Mouse (Mus musculus): ENCODE data around the gene Zfp626. TPM values are rescaled to one million over a fixed set of nuclear protein-coding genes. Genes with fewer than 3 reads are reported as not detected.
"Not testable (repeated sequence)": the region's sequence is repeated elsewhere in the genome, so short reads cannot be mapped to it uniquely, and the experiment has no call there.

Gene Zfp626
- 3.0 and 3.2 TPM in 2 replicates for total RNA-seq (2012; rRNA removed)
- polyA plus RNA-seq (2012; ENCODE audit: insufficient read depth in 1 of 2, insufficient read length in 2 of 2, low read depth in 1 of 2, low replicate concordance in 2 of 2, missing spikeins in 1 of 2), result 1 to 10 TPM in 1 of 2 experiments, not detected in 1; 4.0 TPM

DNA sequence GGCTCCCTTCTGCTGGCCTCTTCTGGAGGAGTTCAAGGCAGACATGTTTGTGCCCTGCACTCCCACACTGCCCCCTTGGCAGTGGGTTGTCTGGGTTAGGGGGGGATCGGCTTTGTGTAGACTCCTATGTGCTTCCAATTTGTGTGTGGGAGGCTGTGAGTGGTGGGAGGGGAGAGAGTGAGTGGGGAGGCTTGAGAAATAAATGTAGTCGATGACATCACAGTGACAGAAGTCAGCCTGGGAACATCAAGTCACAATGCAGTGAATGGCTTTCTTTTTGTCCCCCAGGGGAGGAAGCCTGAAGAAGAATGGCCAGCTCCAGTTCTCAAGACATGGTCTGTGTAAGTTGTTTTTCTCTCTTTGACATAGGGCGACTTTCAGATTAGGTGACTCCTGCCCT is at the start of gene Zfp626:
Zfp626 (plus strand) TSS at position 301 of the 400 bp plus-strand sequence.
- not testable (repeated sequence) for H3K4me1 ChIP-seq (ENCODE audit: control insufficient read depth in 1 of 2, insufficient read depth in 2 of 2, low read length in 2 of 2); H3K27me3 ChIP-seq (ENCODE audit: control insufficient read depth in 1 of 2, insufficient read depth in 2 of 2, low read length in 2 of 2); H3K9ac ChIP-seq (ENCODE audit: control insufficient read depth, low read depth, low read length, poor library complexity, severe bottlenecking); H3K36me3 ChIP-seq (ENCODE audit: control insufficient read depth in 1 of 2, insufficient read depth in 2 of 2, low read length in 2 of 2); DNase-seq (ENCODE audit: low read depth, low spot score); H3K27ac ChIP-seq (ENCODE audit: control insufficient read depth, low read depth, low read length); H3K4me3 ChIP-seq (ENCODE audit: control insufficient read depth in 1 of 2, insufficient read depth in 1 of 2, low read depth in 2 of 2, low read length in 2 of 2); H3K9me3 ChIP-seq (replicated peaks; ENCODE audit: insufficient read depth, low read length)
- peaks cover 12% of the 10 kb centered on the region for H3K79me2 ChIP-seq (ENCODE audit: control insufficient read depth, insufficient read depth, low read length, poor library complexity)

DNA sequence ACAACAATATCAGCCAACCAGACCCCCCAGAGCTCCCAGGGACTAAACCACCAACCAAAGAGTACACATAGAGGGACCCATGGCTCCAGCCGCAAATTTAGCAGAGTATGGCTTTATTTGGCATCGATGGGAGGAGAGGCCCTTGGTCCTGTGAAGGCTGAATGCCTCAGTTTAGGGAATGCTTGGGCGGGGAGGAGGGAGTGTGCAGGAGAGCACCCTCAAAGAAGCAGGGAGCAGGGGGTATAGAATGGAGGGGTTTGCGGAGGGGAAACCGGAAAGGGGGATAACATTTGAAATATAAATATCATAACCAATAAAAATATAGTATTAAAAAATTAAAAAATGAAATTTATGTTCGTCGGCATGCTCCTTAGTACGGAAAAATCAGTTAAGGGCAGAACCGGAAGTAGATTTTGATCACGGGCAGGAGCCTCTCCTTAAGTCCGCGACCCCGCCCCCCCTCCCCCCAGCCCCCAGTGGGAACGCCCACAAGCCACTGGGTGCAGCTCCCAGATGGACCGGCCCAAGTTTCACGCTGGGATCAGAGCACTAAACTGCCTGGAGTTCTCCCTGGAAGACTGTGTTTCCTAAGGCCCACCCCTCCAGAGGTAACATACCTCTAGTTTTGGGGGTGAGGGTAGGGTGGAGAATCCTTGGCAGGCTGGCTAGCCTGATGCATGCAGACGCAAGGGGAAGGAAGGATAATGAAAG is 41.7 kb upstream of the Zfp626 start:
- no peak overlapping the region for H3K9ac ChIP-seq (ENCODE audit: control insufficient read depth, low read depth, low read length, poor library complexity, severe bottlenecking)
- no peak overlapping the region for H3K4me3 ChIP-seq (ENCODE audit: control insufficient read depth in 1 of 2, insufficient read depth in 1 of 2, low read depth in 2 of 2, low read length in 2 of 2)
- no peak for TF ChIP-seq POLR2AphosphoS5 (IDR thresholded peaks at IDR 0.05; ENCODE audit: borderline replicate concordance, low read depth, low read length)
- TF ChIP-seq ZNF384 (IDR thresholded peaks at IDR 0.05; ENCODE audit: low read depth, low read length), result no peak
- TF ChIP-seq MEF2A (IDR thresholded peaks at IDR 0.05; ENCODE audit: extremely low read depth, insufficient replicate concordance, low read depth, low read length, poor library complexity, severe bottlenecking), result no peak
- TF ChIP-seq SMC3 (IDR thresholded peaks at IDR 0.05; ENCODE audit: low read depth, low read length), result no peak
- TF ChIP-seq CHD2 (IDR thresholded peaks at IDR 0.05; ENCODE audit: low read length), result no peak
- no peak for TF ChIP-seq HCFC1 (IDR thresholded peaks at IDR 0.05; ENCODE audit: low read depth, low read length)
- no peak for TF ChIP-seq UBTF (IDR thresholded peaks at IDR 0.05; ENCODE audit: borderline replicate concordance, insufficient read depth, low read depth, low read length)
- TF ChIP-seq MAFK (IDR thresholded peaks at IDR 0.05; ENCODE audit: borderline replicate concordance, low read depth, low read length), result no peak
- TF ChIP-seq RCOR1 (IDR thresholded peaks at IDR 0.05; ENCODE audit: low read depth, low read length), result no peak
- TF ChIP-seq GABPA (IDR thresholded peaks at IDR 0.05; ENCODE audit: low read depth, low read length), result no peak
- no peak for TF ChIP-seq CHD1 (IDR thresholded peaks at IDR 0.05; ENCODE audit: low read depth, low read length)
- no peak for TF ChIP-seq MXI1 (IDR thresholded peaks at IDR 0.05; ENCODE audit: low read depth, low read length)
- TF ChIP-seq TAL1 (IDR thresholded peaks at IDR 0.05; ENCODE audit: low read length), result no peak
- TF ChIP-seq SIN3A (IDR thresholded peaks at IDR 0.05; ENCODE audit: low read length), result no peak
- no peak for TF ChIP-seq RAD21 (IDR thresholded peaks at IDR 0.05; ENCODE audit: low read depth, low read length)
- no peak overlapping the region for H3K27ac ChIP-seq (ENCODE audit: control insufficient read depth, low read depth, low read length)
- H3K27me3 ChIP-seq (ENCODE audit: control insufficient read depth in 1 of 2, insufficient read depth in 2 of 2, low read length in 2 of 2), result no peaks in the 10 kb centered on the region
- no peak for DNase-seq (ENCODE audit: low read depth, low spot score)
- no peaks in the 10 kb centered on the region for H3K79me2 ChIP-seq (ENCODE audit: control insufficient read depth, insufficient read depth, low read length, poor library complexity)
- H3K36me3 ChIP-seq (ENCODE audit: control insufficient read depth in 1 of 2, insufficient read depth in 2 of 2, low read length in 2 of 2), result no peaks in the 10 kb centered on the region
- H3K4me1 ChIP-seq (ENCODE audit: control insufficient read depth in 1 of 2, insufficient read depth in 2 of 2, low read length in 2 of 2), result no peaks in the 10 kb centered on the region
- no peaks in the 10 kb centered on the region for H3K9me3 ChIP-seq (replicated peaks; ENCODE audit: insufficient read depth, low read length)

Data from MEL (cell line).